Mouse (Mus musculus): ENCODE measurements around the gene Zfp750. TPM values are rescaled to one million over a fixed set of nuclear protein-coding genes. Genes with fewer than 3 reads are reported as not detected.

Gene Zfp750
- polyA plus RNA-seq, 1 experiment = 0.11 TPM

GRCm38 (mm10) chr11:121481129-121481528 lies 38.0 kb downstream of the Zfp750 start:
- TF ChIP-seq FOSL1 (IDR thresholded peaks at IDR 0.05; ENCODE audit: insufficient read depth, low read length, poor library complexity, severe bottlenecking) (no peak), CEBPB (IDR thresholded peaks at IDR 0.05; ENCODE audit: low read depth) (no peak), MYOD1 (IDR thresholded peaks at IDR 0.05; ENCODE audit: control insufficient read depth, insufficient read length, low read depth) (no peak), USF1 (IDR thresholded peaks at IDR 0.05; ENCODE audit: low read depth) (no peak), MYOG (IDR thresholded peaks at IDR 0.05; ENCODE audit: control insufficient read depth, extremely low read depth, insufficient read length) (no peak), MAX (IDR thresholded peaks at IDR 0.05) (no peak), CTCF (IDR thresholded peaks at IDR 0.05; ENCODE audit: control insufficient read depth, insufficient read depth, insufficient read length) (no peak)
- peaks cover 33% of the 10 kb centered on the region for H3K79me2 ChIP-seq (ENCODE audit: control insufficient read depth, insufficient read depth)

GRCm38 (mm10) chr11:121479476-121480203 lies 39.5 kb downstream of the Zfp750 start:
- peaks cover 42% of the 10 kb centered on the region for H3K36me3 ChIP-seq (ENCODE audit: control insufficient read depth, insufficient read depth)
- peaks cover 4% of the 10 kb centered on the region for H3K79me3 ChIP-seq (ENCODE audit: low read depth)
- no peaks in the 10 kb centered on the region for H3K27me3 ChIP-seq (ENCODE audit: control insufficient read depth, insufficient read depth, insufficient read length)
- peaks cover 18% of the 10 kb centered on the region for H3K79me2 ChIP-seq (ENCODE audit: control insufficient read depth, insufficient read depth)
- H3K4me3 ChIP-seq (ENCODE audit: insufficient read depth, poor library complexity, severe bottlenecking) = no peak overlapping the region
- H3ac ChIP-seq (ENCODE audit: control insufficient read depth, insufficient read length, low read depth) = no peak overlapping the region
- TF ChIP-seq FOSL1 (IDR thresholded peaks at IDR 0.05; ENCODE audit: insufficient read depth, low read length, poor library complexity, severe bottlenecking) (no peak), USF1 (IDR thresholded peaks at IDR 0.05; ENCODE audit: low read depth) (no peak), MYOD1 (IDR thresholded peaks at IDR 0.05; ENCODE audit: control insufficient read depth, insufficient read length, low read depth) (no peak), CEBPB (IDR thresholded peaks at IDR 0.05; ENCODE audit: low read depth) (no peak), MAX (IDR thresholded peaks at IDR 0.05) (no peak), CTCF (IDR thresholded peaks at IDR 0.05; ENCODE audit: control insufficient read depth, insufficient read depth, insufficient read length) (no peak), MYOG (IDR thresholded peaks at IDR 0.05; ENCODE audit: control insufficient read depth, extremely low read depth, insufficient read length) (no peak)

More at GRCm38 (mm10) chr11:121481129-121481528, 38.0 kb downstream of the Zfp750 start:
- no peaks in the 10 kb centered on the region for H3K27me3 ChIP-seq (ENCODE audit: control insufficient read depth, insufficient read depth, insufficient read length)
- H3K4me3 ChIP-seq (ENCODE audit: insufficient read depth, poor library complexity, severe bottlenecking) = no peak overlapping the region
- peaks cover 4% of the 10 kb centered on the region for H3K79me3 ChIP-seq (ENCODE audit: low read depth)
- H3ac ChIP-seq (ENCODE audit: control insufficient read depth, insufficient read length, low read depth) = no peak overlapping the region
- H3K36me3 ChIP-seq (ENCODE audit: control insufficient read depth, insufficient read depth) = peaks cover 33% of the 10 kb centered on the region

- H3K36me3 ChIP-seq (ENCODE audit: control insufficient read depth, insufficient read depth) = peaks cover 47% of the 10 kb centered on the region
- H3K4me3 ChIP-seq (ENCODE audit: insufficient read depth, poor library complexity, severe bottlenecking) = no peak overlapping the region
- peak; percentile 66 for TF ChIP-seq CTCF (IDR thresholded peaks at IDR 0.05; ENCODE audit: control insufficient read depth, insufficient read depth, insufficient read length)
- no peak for TF ChIP-seq FOSL1 (IDR thresholded peaks at IDR 0.05; ENCODE audit: insufficient read depth, low read length, poor library complexity, severe bottlenecking)
- no peak overlapping the region for H3ac ChIP-seq (ENCODE audit: control insufficient read depth, insufficient read length, low read depth)
- H3K79me3 ChIP-seq (ENCODE audit: low read depth) = peaks cover 2% of the 10 kb centered on the region
- H3K79me2 ChIP-seq (ENCODE audit: control insufficient read depth, insufficient read depth) = peaks cover 4% of the 10 kb centered on the region
- no peaks in the 10 kb centered on the region for H3K27me3 ChIP-seq (ENCODE audit: control insufficient read depth, insufficient read depth, insufficient read length)
These were observed 43.3 kb downstream of the Zfp750 start for GRCm38 (mm10) chr11:121475699-121476415.

- Histone ChIP-seq H3K79me2 (ENCODE audit: control insufficient read depth, insufficient read depth) (peaks cover 4% of the 10 kb centered on the region), H3K27me3 (ENCODE audit: control insufficient read depth, insufficient read depth, insufficient read length) (no peaks in the 10 kb centered on the region), H3K4me3 (ENCODE audit: insufficient read depth, poor library complexity, severe bottlenecking) (no peak overlapping the region), H3K79me3 (ENCODE audit: low read depth) (no peaks in the 10 kb centered on the region), H3K36me3 (ENCODE audit: control insufficient read depth, insufficient read depth) (peaks cover 45% of the 10 kb centered on the region), H3ac (ENCODE audit: control insufficient read depth, insufficient read length, low read depth) (no peak overlapping the region)
- no peak for TF ChIP-seq MAX (IDR thresholded peaks at IDR 0.05)
These were observed 44.3 kb downstream of the Zfp750 start for GRCm38 (mm10) chr11:121474831-121475230.

GRCm38 (mm10) chr11:121467408-121467807 lies 51.7 kb downstream of the Zfp750 start:
- Histone ChIP-seq H3K27me3 (ENCODE audit: control insufficient read depth, insufficient read depth, insufficient read length) (no peaks in the 10 kb centered on the region), H3K4me3 (ENCODE audit: insufficient read depth, poor library complexity, severe bottlenecking) (no peak overlapping the region), H3K79me2 (ENCODE audit: control insufficient read depth, insufficient read depth) (no peaks in the 10 kb centered on the region), H3ac (ENCODE audit: control insufficient read depth, insufficient read length, low read depth) (no peak overlapping the region), H3K79me3 (ENCODE audit: low read depth) (no peaks in the 10 kb centered on the region), H3K36me3 (ENCODE audit: control insufficient read depth, insufficient read depth) (peaks cover 51% of the 10 kb centered on the region)
- TF ChIP-seq USF1 (IDR thresholded peaks at IDR 0.05; ENCODE audit: low read depth) = no peak
- TF ChIP-seq MYOD1 (IDR thresholded peaks at IDR 0.05; ENCODE audit: control insufficient read depth, insufficient read length, low read depth) = no peak
- no peak for TF ChIP-seq FOSL1 (IDR thresholded peaks at IDR 0.05; ENCODE audit: insufficient read depth, low read length, poor library complexity, severe bottlenecking)
- no peak for TF ChIP-seq MAX (IDR thresholded peaks at IDR 0.05)
- TF ChIP-seq MYOG (IDR thresholded peaks at IDR 0.05; ENCODE audit: control insufficient read depth, extremely low read depth, insufficient read length) = no peak
- TF ChIP-seq CTCF (IDR thresholded peaks at IDR 0.05; ENCODE audit: control insufficient read depth, insufficient read depth, insufficient read length) = no peak
- TF ChIP-seq CEBPB (IDR thresholded peaks at IDR 0.05; ENCODE audit: low read depth) = no peak

Other genes starting within 250 kb of the Zfp750 start
- gene Wdr45b, start 164.9 kb downstream of the Zfp750 start, polyA plus RNA-seq (2012; fragmentation: generic; extraction: Trizol) = 60.9 TPM
- gene Rab40b, start 131.1 kb downstream of the Zfp750 start, polyA plus RNA-seq (2012; fragmentation: generic; extraction: Trizol) = 0.41 TPM
- 5.3 TPM for gene Fn3krp, start 97.9 kb downstream of the Zfp750 start, polyA plus RNA-seq (2012; fragmentation: generic; extraction: Trizol)
- 0.04 TPM for gene Fn3k, start 84.4 kb downstream of the Zfp750 start, polyA plus RNA-seq (2012; fragmentation: generic; extraction: Trizol)
- 69.2 TPM for gene Tbcd, start 67.4 kb downstream of the Zfp750 start, polyA plus RNA-seq (2012; fragmentation: generic; extraction: Trizol)
- gene B3gntl1, start 153.8 kb upstream of the Zfp750 start, polyA plus RNA-seq (2012; fragmentation: generic; extraction: Trizol) = 2.7 TPM
- 32.4 TPM for gene Metrnl, start 182.2 kb upstream of the Zfp750 start, polyA plus RNA-seq (2012; fragmentation: generic; extraction: Trizol)